Mouse (Mus musculus) C2C12 (cell line): ENCODE measurements at regions not wholly inside any gene's neighbourhood (a gene's known extent, or its start where the extent isn't known, plus 50 kb on each side); places are given as distances from the start of the nearest gene placed in this dataset.
A peak's percentile ranks its signal among the peaks of the same experiment; 100 is the strongest.

Source experiments
- H3K27me3 ChIP-seq: one replicate; pipeline ENCODE4 v1.6.1; 2011; ENCODE audit not compliant: control insufficient read depth, insufficient read depth, insufficient read length
- H3K36me3 ChIP-seq: one replicate; pipeline ENCODE4 v1.6.1; 2011; ENCODE audit not compliant: control insufficient read depth, insufficient read depth
- H3K4me3 ChIP-seq: one replicate; pipeline ENCODE4 v1.5.1; 2011; ENCODE audit warnings: mild to moderate bottlenecking, control low read depth; ENCODE audit not compliant: poor library complexity, insufficient read depth, severe bottlenecking
- H3K79me2 ChIP-seq: one replicate; pipeline ENCODE4 v1.6.1; 2011; ENCODE audit not compliant: control insufficient read depth, insufficient read depth
- H3K79me3 ChIP-seq: one replicate; pipeline ENCODE4 v1.6.1; 2011; ENCODE audit warnings: low read depth, control low read depth
- H3ac ChIP-seq: one replicate; pipeline ENCODE3; 2011; ENCODE audit warnings: low read depth; ENCODE audit not compliant: control insufficient read depth, insufficient read length
- CEBPB ChIP-seq: IDR thresholded peaks from one replicate; pipeline ENCODE4 v1.6.1; 2011; ENCODE audit warnings: low read depth, mild to moderate bottlenecking, control low read depth, moderate library complexity
- CTCF ChIP-seq: IDR thresholded peaks from one replicate; pipeline ENCODE4 v1.5.1; 2011; ENCODE audit not compliant: control insufficient read depth, insufficient read depth, insufficient read length
- FOSL1 ChIP-seq: IDR thresholded peaks from one replicate; pipeline ENCODE4 v1.8.0; 2011; ENCODE audit warnings: mild to moderate bottlenecking, low read length; ENCODE audit not compliant: poor library complexity, insufficient read depth, severe bottlenecking
- MAX ChIP-seq: IDR thresholded peaks from one replicate; pipeline ENCODE4 v1.6.1; 2011; ENCODE audit warnings: mild to moderate bottlenecking, control low read depth
- MYOD1 ChIP-seq: IDR thresholded peaks from one replicate; pipeline ENCODE4 v1.6.1; 2011; ENCODE audit warnings: low read depth; ENCODE audit not compliant: control insufficient read depth, insufficient read length
- MYOG ChIP-seq: IDR thresholded peaks from one replicate; pipeline ENCODE4 v1.6.1; 2011; ENCODE audit not compliant: control insufficient read depth, insufficient read length; ENCODE audit errors: extremely low read depth
- USF1 ChIP-seq: IDR thresholded peaks from one replicate; pipeline ENCODE4 v1.6.1; 2011; ENCODE audit warnings: low read depth, mild to moderate bottlenecking, control low read depth, moderate library complexity

DNA sequence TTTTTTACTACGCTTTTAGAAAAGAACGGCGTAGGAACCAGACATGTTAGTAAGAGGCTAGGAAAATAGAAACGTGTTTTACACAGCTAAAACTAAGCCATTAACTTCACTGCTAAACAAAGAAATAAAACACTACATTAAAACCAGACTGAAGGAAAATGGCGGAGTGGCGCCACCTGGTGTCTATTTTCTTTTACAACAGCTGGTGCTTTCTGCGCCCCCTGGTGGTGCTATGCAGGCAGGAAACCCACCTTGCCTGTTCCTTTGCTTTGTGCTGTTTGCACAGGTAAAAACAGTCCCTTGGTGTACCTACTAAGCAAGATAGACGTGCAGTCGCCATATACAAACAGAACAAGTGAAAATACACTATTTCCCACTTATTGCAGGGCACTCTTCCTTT is 282.9 kb upstream of the Npvf start:
- Histone ChIP-seq H3K79me3 (no peaks in the 10 kb centered on the region), H3K79me2 (no peaks in the 10 kb centered on the region), H3K27me3 (peaks cover 33% of the 10 kb centered on the region), H3ac (no peak overlapping the region), H3K36me3 (no peaks in the 10 kb centered on the region), H3K4me3 (no peak overlapping the region)
- TF ChIP-seq USF1 = no peak
- no peak for TF ChIP-seq MAX
- TF ChIP-seq CTCF = peak; percentile 91
- no peak for TF ChIP-seq CEBPB

GRCm38 (mm10) chr6:50938879-50939278 is 284.6 kb upstream of the Npvf start:
- no peak overlapping the region for H3K4me3 ChIP-seq
- no peak for TF ChIP-seq CTCF
- no peak for TF ChIP-seq MYOG
- no peak for TF ChIP-seq FOSL1
- no peak for TF ChIP-seq USF1
- TF ChIP-seq CEBPB = no peak
- peaks cover 18% of the 10 kb centered on the region for H3K27me3 ChIP-seq
- no peaks in the 10 kb centered on the region for H3K79me2 ChIP-seq
- no peaks in the 10 kb centered on the region for H3K36me3 ChIP-seq
- no peak overlapping the region for H3ac ChIP-seq
- no peaks in the 10 kb centered on the region for H3K79me3 ChIP-seq

GRCm38 (mm10) chr6:50939440-50939839 is 285.2 kb upstream of the Npvf start:
- H3ac ChIP-seq = no peak overlapping the region
- no peaks in the 10 kb centered on the region for H3K79me3 ChIP-seq
- H3K79me2 ChIP-seq = no peaks in the 10 kb centered on the region
- H3K36me3 ChIP-seq = no peaks in the 10 kb centered on the region
- peaks cover 16% of the 10 kb centered on the region for H3K27me3 ChIP-seq
- no peak overlapping the region for H3K4me3 ChIP-seq
- no peak for TF ChIP-seq CTCF
- no peak for TF ChIP-seq MYOG
- no peak for TF ChIP-seq MYOD1

DNA sequence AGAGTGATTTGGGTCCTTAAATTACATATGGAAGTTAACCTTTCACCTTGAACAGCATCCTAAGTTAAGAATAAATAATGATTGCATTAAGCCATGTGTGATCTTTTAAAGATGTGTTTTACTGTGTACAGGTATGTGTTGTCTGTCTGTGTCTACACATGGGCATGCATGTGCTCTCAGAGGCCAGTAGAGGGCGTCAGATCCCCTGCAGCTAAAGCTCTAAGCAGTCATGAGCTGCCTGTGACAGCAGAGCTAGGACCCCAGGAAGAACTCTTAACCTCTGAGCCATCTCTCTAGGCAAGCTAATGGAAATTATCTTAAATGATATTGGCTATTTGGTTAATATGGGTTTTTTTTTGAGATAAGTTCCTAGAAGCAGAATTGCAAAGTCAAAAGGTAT is 285.9 kb upstream of the Npvf start:
- H3K4me3 ChIP-seq = no peak overlapping the region
- no peak for TF ChIP-seq CEBPB
- no peaks in the 10 kb centered on the region for H3K36me3 ChIP-seq
- H3K79me3 ChIP-seq = no peaks in the 10 kb centered on the region
- no peaks in the 10 kb centered on the region for H3K79me2 ChIP-seq
- H3ac ChIP-seq = no peak overlapping the region
- H3K27me3 ChIP-seq = peaks cover 13% of the 10 kb centered on the region

- Histone ChIP-seq H3K36me3 (no peaks in the 10 kb centered on the region), H3K79me3 (no peaks in the 10 kb centered on the region), H3K4me3 (no peak overlapping the region), H3K79me2 (no peaks in the 10 kb centered on the region), H3K27me3 (peaks cover 8% of the 10 kb centered on the region), H3ac (no peak overlapping the region)
- TF ChIP-seq CTCF = no peak
- no peak for TF ChIP-seq CEBPB
- no peak for TF ChIP-seq MYOG
- TF ChIP-seq FOSL1 = no peak
- no peak for TF ChIP-seq MAX
- TF ChIP-seq MYOD1 = no peak
- no peak for TF ChIP-seq USF1
Measured at GRCm38 (mm10) chr6:50940641-50941398, 286.6 kb upstream of the Npvf start.

GRCm38 (mm10) chr6:50942696-50943095 is 288.5 kb upstream of the Npvf start:
- no peaks in the 10 kb centered on the region for H3K36me3 ChIP-seq
- no peaks in the 10 kb centered on the region for H3K79me2 ChIP-seq
- TF ChIP-seq MYOG (no peak), USF1 (no peak), MAX (no peak), CTCF (no peak), CEBPB (no peak), FOSL1 (no peak), MYOD1 (no peak)
- H3ac ChIP-seq = no peak overlapping the region
- no peak overlapping the region for H3K4me3 ChIP-seq
- peaks cover 10% of the 10 kb centered on the region for H3K27me3 ChIP-seq
- no peaks in the 10 kb centered on the region for H3K79me3 ChIP-seq
